Mouse (Mus musculus): Measurements from ENCODE around the gene Ripply3. TPM values are rescaled to one million over a fixed set of nuclear protein-coding genes. Genes with fewer than 3 reads are reported as not detected.

Gene Ripply3
- polyA plus RNA-seq, 1 experiment from 2014 or later: 1.1 TPM

DNA sequence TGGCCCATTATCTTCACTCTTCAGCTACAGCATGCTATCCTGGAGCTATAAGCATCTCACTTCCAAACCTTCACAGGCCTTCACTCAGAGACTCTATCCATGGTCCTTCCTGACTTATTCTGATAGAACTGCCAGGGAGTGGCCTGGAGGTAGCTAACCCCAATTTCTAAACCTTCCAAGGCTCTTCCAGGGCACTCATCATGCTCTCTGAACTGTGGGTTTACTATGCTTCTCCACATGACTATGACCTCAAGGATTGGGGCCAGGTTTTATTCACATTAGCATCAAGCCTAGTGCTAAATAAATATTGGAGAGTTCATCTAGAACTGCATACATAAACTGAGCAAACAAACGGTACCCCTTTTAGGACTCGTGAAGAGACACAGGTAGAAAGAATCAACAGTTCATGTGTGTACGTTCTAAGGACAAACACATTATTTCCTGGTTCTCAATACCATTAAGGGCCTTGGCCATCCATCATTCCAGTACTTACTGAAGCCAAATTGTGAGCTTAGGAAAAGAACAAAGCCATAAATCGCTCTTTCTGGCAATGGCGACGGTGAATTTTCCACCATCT, 41.5 kb downstream of the Ripply3 start:
- Histone ChIP-seq H3K4me2 (peak overlapping the region; percentile 76), H3K4me3 (peak overlapping the region; percentile 93), H3K27ac (peak overlapping the region; percentile 100), H3K27me3 (replicated peaks) (no peaks in the 10 kb centered on the region), H3K9ac (peak overlapping the region; percentile 94), H3K4me1 (peaks cover 37% of the 10 kb centered on the region), H3K9me3 (no peaks in the 10 kb centered on the region), H3K36me3 (replicated peaks) (no peaks in the 10 kb centered on the region)
- 8% methylated on average over 6 of the region's 6 CpGs for WGBS
- ATAC-seq (replicated peaks): peak; percentile 0; the same call in 1 of the 2 replicates

DNA sequence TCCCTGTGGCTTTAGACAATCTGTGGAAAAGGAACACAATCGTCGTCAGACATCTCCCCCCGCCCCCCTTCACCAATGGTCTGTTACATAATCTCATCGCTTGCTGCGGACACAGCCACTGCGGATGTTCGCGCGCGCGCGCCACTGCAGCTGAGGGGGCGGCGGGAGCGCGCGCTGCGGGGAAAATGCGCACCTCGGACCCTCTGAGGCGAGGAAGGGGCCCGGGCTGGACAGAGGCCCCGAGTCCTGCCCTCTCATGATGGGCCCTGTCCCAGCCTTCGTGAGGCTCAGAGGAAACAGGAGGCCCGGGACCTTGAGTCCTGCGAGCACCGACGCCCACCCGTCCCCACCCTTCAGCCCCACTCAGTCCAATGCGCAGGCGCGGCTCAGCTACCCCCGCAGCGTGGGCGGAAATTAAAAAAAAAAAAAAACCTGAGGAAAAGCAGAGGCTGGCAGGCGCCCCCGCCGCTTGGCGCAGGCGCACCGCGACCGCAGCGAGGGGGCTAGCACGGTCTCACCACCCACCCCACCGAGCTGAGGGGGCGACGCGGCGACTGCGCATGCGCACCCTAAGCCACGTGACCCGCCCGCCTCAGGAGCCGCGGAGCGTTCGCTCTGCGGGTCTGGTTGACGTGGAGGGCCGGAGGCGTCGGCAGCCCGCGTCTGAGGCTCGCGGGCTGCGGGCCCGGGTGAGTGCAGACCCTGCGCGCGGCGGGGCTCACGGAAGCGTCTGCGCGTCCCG, 42.1 kb downstream of the Ripply3 start, which contains the start of gene Ttc3:
Gene Ttc3, plus strand, starts transcription at position 446 of the 742 bp plus-strand sequence.
- H3K27ac ChIP-seq: peak within 1 kb of the TSS; percentile 100
- H3K27me3 ChIP-seq (replicated peaks): no peaks in the 10 kb centered on the region
- H3K4me2 ChIP-seq: peak within 1 kb of the TSS; percentile 76
- ATAC-seq (replicated peaks): peak; percentile 80
- WGBS: under 1% methylated on average over 77 of the region's 79 CpGs
- H3K9ac ChIP-seq: peak within 1 kb of the TSS; percentile 100
- peak within 1 kb of the TSS; percentile 93 for H3K4me3 ChIP-seq
- no peaks in the 10 kb centered on the region for H3K9me3 ChIP-seq
- peaks cover 40% of the 10 kb centered on the region for H3K4me1 ChIP-seq
- H3K36me3 ChIP-seq (replicated peaks): no peaks in the 10 kb centered on the region

DNA sequence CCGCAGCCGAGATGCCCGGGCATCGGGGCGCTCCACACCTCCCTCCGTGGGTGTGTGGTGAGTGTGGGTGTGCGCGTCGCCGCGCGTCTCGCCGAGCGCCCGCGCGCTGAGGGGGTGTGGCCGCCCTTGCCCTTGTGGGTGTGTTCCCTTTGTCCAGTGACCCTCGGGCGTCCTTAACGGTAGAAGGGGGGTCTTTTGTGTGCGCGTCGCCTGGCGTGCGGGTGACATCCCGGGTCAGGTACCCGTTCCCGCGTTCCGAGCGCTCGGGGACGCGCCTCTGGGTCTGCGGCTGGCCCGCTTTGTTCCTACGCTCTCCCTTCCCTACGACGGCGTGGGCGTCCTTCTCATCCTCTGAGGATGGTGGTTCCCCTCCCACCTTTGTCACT, 42.7 kb downstream of the Ripply3 start:
- Histone ChIP-seq H3K36me3 (replicated peaks) (no peaks in the 10 kb centered on the region), H3K4me3 (peak overlapping the region; percentile 93), H3K9me3 (no peaks in the 10 kb centered on the region), H3K9ac (peak overlapping the region; percentile 100), H3K4me1 (peaks cover 40% of the 10 kb centered on the region), H3K27ac (peak overlapping the region; percentile 100), H3K4me2 (peak overlapping the region; percentile 55), H3K27me3 (replicated peaks) (no peaks in the 10 kb centered on the region)
- peak; percentile 79 for ATAC-seq (replicated peaks)
- WGBS: under 1% methylated on average over 43 of the region's 43 CpGs

DNA sequence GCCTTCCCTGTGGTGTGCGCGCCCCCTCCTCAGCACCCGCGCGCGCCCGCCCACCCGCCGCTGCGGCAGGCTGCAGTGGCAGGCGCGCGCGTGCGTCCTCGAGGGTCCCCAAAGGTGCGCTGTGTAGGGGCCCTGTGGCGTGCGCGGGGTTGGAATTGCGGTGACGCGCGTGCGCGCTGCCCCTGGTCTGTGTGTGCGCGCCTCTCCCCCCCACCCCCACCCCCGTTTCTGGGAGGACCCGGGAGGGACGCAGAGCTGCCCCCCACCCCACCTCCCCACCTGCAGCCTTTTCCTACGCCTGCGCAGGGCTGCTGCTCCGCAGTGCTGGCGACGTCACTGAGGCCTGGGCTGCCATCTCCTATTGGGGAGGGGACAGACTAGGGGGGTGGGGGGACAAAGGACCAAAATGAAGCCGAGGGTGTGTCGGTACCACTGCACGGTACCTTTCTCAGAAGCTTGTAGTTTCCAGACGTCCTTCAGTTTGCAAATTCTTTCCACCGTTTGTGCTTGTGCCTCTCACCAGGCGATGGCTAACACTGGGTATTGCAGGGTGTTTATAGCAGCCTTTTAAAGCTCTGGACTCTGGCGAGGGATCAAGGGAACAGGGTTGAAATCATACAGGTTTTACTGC, 43.2 kb downstream of the Ripply3 start, which contains the start of gene Pigp:
Gene Pigp, minus strand, starts transcription at position 542 of the 631 bp plus-strand sequence.
- H3K36me3 ChIP-seq (replicated peaks): no peaks in the 10 kb centered on the region
- no peaks in the 10 kb centered on the region for H3K9me3 ChIP-seq
- peak within 1 kb of the TSS; percentile 100 for H3K27ac ChIP-seq
- H3K4me3 ChIP-seq: peak within 1 kb of the TSS; percentile 93
- peak within 1 kb of the TSS; percentile 100 for H3K9ac ChIP-seq
- peak; percentile 89 for ATAC-seq (replicated peaks)
- peak within 1 kb of the TSS; percentile 55 for H3K4me2 ChIP-seq
- 0% methylated on average over 42 of the region's 43 CpGs for WGBS
- peaks cover 40% of the 10 kb centered on the region for H3K4me1 ChIP-seq
- H3K27me3 ChIP-seq (replicated peaks): no peaks in the 10 kb centered on the region

DNA sequence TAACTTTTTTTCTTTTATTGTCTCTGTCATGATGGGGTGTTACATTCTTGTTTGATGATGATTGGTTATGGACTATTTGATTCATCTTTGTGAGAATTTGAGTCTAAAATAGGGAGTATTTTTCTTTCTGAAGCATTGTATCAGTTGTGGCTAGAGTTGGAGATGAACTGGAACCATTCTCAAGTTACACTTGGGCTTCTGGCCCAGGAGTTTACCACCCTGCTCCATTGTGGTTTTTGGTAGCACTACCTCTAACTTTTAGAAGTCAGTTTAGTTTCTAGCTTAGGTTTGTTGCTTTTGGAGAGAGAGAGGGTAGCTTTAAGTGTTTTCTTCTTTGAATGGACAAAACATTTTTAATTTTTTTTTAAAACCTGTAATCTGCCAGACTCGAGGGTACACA, 51.2 kb downstream of the Ripply3 start:
- no peaks in the 10 kb centered on the region for H3K36me3 ChIP-seq (replicated peaks)
- H3K4me2 ChIP-seq: no peak overlapping the region
- H3K9me3 ChIP-seq: no peaks in the 10 kb centered on the region
- WGBS: 97% methylated on average over 1 of the region's 1 CpGs
- no peak overlapping the region for H3K4me3 ChIP-seq
- ATAC-seq (replicated peaks): no peak
- no peaks in the 10 kb centered on the region for H3K27me3 ChIP-seq (replicated peaks)
- peaks cover 39% of the 10 kb centered on the region for H3K4me1 ChIP-seq
- no peak overlapping the region for H3K9ac ChIP-seq
- H3K27ac ChIP-seq: no peak overlapping the region

DNA sequence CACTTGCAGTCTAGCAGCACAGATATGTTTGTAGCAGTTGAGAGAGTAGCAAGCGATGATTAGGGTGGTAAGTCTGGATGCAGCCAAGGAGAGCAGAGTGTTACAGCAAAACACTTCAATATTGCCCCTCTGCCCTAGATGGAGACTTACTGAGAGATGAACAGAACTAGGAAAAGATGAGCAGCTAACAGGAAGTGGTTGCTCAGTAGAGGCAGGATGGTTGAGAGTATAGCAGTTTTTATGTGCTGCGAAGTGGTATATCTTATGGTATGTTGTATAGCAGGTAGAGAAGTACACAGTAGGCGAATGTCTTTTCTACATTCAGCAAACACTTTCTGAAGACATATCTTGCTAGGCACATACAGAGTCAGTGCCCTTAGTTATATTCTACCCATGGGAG, 55.1 kb downstream of the Ripply3 start:
- H3K4me2 ChIP-seq: no peak overlapping the region
- WGBS: 95% methylated on average over 3 of the region's 3 CpGs
- no peaks in the 10 kb centered on the region for H3K36me3 ChIP-seq (replicated peaks)
- H3K27me3 ChIP-seq (replicated peaks): no peaks in the 10 kb centered on the region
- H3K9me3 ChIP-seq: no peaks in the 10 kb centered on the region
- no peak for ATAC-seq (replicated peaks)
- no peak overlapping the region for H3K27ac ChIP-seq
- peaks cover 35% of the 10 kb centered on the region for H3K4me1 ChIP-seq
- H3K4me3 ChIP-seq: no peak overlapping the region
- no peak overlapping the region for H3K9ac ChIP-seq

Other genes starting within 250 kb of the Ripply3 start
- gene Sim2, start 243.5 kb upstream of the Ripply3 start, polyA plus RNA-seq (2015; fragmentation: Nextera tagmentation; extraction: Ambion mirVana): 0.06 and 0.25 TPM in 2 replicates
- 9.7 and 10.1 TPM in 2 replicates for gene Hlcs, start 14.8 kb upstream of the Ripply3 start, polyA plus RNA-seq (2015; fragmentation: Nextera tagmentation; extraction: Ambion mirVana)
- gene Ttc3, start 42.2 kb downstream of the Ripply3 start, polyA plus RNA-seq (2015; fragmentation: Nextera tagmentation; extraction: Ambion mirVana): 917 and 970 TPM in 2 replicates
- 110 and 114 TPM in 2 replicates for gene Pigp, start 43.4 kb downstream of the Ripply3 start, polyA plus RNA-seq (2015; fragmentation: Nextera tagmentation; extraction: Ambion mirVana)
- gene Vps26c, start 198.4 kb downstream of the Ripply3 start, polyA plus RNA-seq (2015; fragmentation: Nextera tagmentation; extraction: Ambion mirVana): 79.8 and 91.8 TPM in 2 replicates
- gene Dyrk1a, start 241.6 kb downstream of the Ripply3 start, polyA plus RNA-seq (2015; fragmentation: Nextera tagmentation; extraction: Ambion mirVana): 11.1 and 11.7 TPM in 2 replicates